Mouse (Mus musculus) neural tube, embryonic 12.5 days (tissue): ENCODE results near the gene Acoxl. TPM values are rescaled to one million over a fixed set of nuclear protein-coding genes. Genes with fewer than 3 reads are reported as not detected.

Experiments used
- ATAC-seq: fragments of 200-750 bp; cut with Nextera tagmentation; 2 replicates; pipeline ENCODE4 v1.8.0; 2017; ENCODE audit warnings: low read depth, mild to moderate bottlenecking, moderate TSS enrichment, moderate library complexity; ENCODE audit not compliant: low FRiP score
- H3K27ac ChIP-seq: fragments of 300-500 bp; sonication (generic); 2 replicates; pipeline ENCODE4 v1.5.1; 2016
- H3K27me3 ChIP-seq: fragments of 300-500 bp; sonication (generic); replicated peaks from 2 replicates; pipeline ENCODE4 v1.6.1; 2016; ENCODE audit warnings: mild to moderate bottlenecking
- H3K36me3 ChIP-seq: fragments of 300-500 bp; sonication (generic); 2 replicates; pipeline ENCODE4 v1.6.1; 2016; ENCODE audit warnings: mild to moderate bottlenecking
- H3K4me1 ChIP-seq: fragments of 300-500 bp; sonication (generic); 2 replicates; pipeline ENCODE4 v1.6.1; 2016
- H3K4me2 ChIP-seq: fragments of 300-500 bp; sonication (generic); replicated peaks from 2 replicates; pipeline ENCODE4 v1.6.1; 2016; ENCODE audit warnings: mild to moderate bottlenecking
- H3K4me3 ChIP-seq: fragments of 300-500 bp; sonication (generic); 2 replicates; pipeline ENCODE4 v1.5.1; 2016
- H3K9ac ChIP-seq: fragments of 300-500 bp; sonication (generic); 2 replicates; pipeline ENCODE4 v1.6.1; 2016; ENCODE audit warnings: mild to moderate bottlenecking
- H3K9me3 ChIP-seq: fragments of 300-500 bp; sonication (generic); 2 replicates; pipeline ENCODE4 v1.6.1; 2016; ENCODE audit warnings: mild to moderate bottlenecking
- WGBS: fragments of 180-500 bp; shearing (Covaris S2); methylation state at CpG from one replicate; pipeline ENCODE4 v1.1.7; 2016; 5-methylcytosine and 5-hydroxymethylcytosine counted together
- microRNA-seq: library from miRNA; unstranded; fragments of <30 nt; microRNA quantifications from one replicate; pipeline ENCODE4, GENCODE M21; 2017
- polyA plus RNA-seq: library from polyadenylated mRNA; unstranded; fragments of >200 nt; fragmentation: Nextera tagmentation; extraction: Ambion mirVana; gene quantifications from 2 replicates; pipeline ENCODE4 v1.2.1, GENCODE M21; 2016

Gene Acoxl
- polyA plus RNA-seq, 1 experiment from 2014 or later = not detected

GRCm38 (mm10) chr2:128169486-128169885 lies 330.8 kb downstream of the Acoxl start:
- no peaks in the 10 kb centered on the region for H3K27me3 ChIP-seq
- no peak overlapping the region for H3K9ac ChIP-seq
- H3K4me2 ChIP-seq = no peak overlapping the region
- 87% methylated on average over 5 of the region's 5 CpGs for WGBS
- no peak overlapping the region for H3K27ac ChIP-seq
- H3K4me3 ChIP-seq = no peak overlapping the region
- no peaks in the 10 kb centered on the region for H3K9me3 ChIP-seq
- no peaks in the 10 kb centered on the region for H3K36me3 ChIP-seq
- no peak for ATAC-seq
- H3K4me1 ChIP-seq = no peaks in the 10 kb centered on the region

GRCm38 (mm10) chr2:128169972-128170371 lies 331.3 kb downstream of the Acoxl start:
- H3K4me3 ChIP-seq = no peak overlapping the region
- no peaks in the 10 kb centered on the region for H3K4me1 ChIP-seq
- no peaks in the 10 kb centered on the region for H3K27me3 ChIP-seq
- no peak overlapping the region for H3K9ac ChIP-seq
- WGBS = 92% methylated on average over 11 of the region's 11 CpGs
- ATAC-seq = no peak
- H3K27ac ChIP-seq = no peak overlapping the region
- H3K36me3 ChIP-seq = no peaks in the 10 kb centered on the region
- no peak overlapping the region for H3K4me2 ChIP-seq
- no peaks in the 10 kb centered on the region for H3K9me3 ChIP-seq

GRCm38 (mm10) chr2:128170614-128171013 lies 331.9 kb downstream of the Acoxl start:
- Histone ChIP-seq H3K9me3 (no peaks in the 10 kb centered on the region), H3K36me3 (no peaks in the 10 kb centered on the region), H3K27ac (no peak overlapping the region), H3K9ac (no peak overlapping the region), H3K27me3 (no peaks in the 10 kb centered on the region), H3K4me1 (no peaks in the 10 kb centered on the region), H3K4me3 (no peak overlapping the region), H3K4me2 (no peak overlapping the region)
- 95% methylated on average over 3 of the region's 3 CpGs for WGBS
- ATAC-seq = no peak

GRCm38 (mm10) chr2:128172266-128172665 lies 333.6 kb downstream of the Acoxl start:
- ATAC-seq = no peak
- H3K27me3 ChIP-seq = no peaks in the 10 kb centered on the region

More at GRCm38 (mm10) chr2:128172266-128172665, 333.6 kb downstream of the Acoxl start:
- H3K27ac ChIP-seq = no peak overlapping the region
- WGBS = 94% methylated on average over 5 of the region's 5 CpGs
- H3K9ac ChIP-seq = no peak overlapping the region
- H3K4me3 ChIP-seq = no peak overlapping the region
- no peak overlapping the region for H3K4me2 ChIP-seq
- H3K36me3 ChIP-seq = no peaks in the 10 kb centered on the region
- no peaks in the 10 kb centered on the region for H3K9me3 ChIP-seq
- H3K4me1 ChIP-seq = peaks cover 10% of the 10 kb centered on the region

Small RNA genes lying within 50 kb of the gene (microRNA-seq; reads per million reads assigned to microRNA genes)
- not detected for gene Gm22411

Other genes starting within 250 kb of the Acoxl start
- 0.96 and 1.1 TPM in 2 replicates for gene Mal, start 182.2 kb upstream of the Acoxl start, polyA plus RNA-seq
- 1.0 and 1.1 TPM in 2 replicates for gene Mall, start 108.9 kb upstream of the Acoxl start, polyA plus RNA-seq
- 21.3 and 24.6 TPM in 2 replicates for gene Nphp1, start 50.0 kb upstream of the Acoxl start, polyA plus RNA-seq
- 26.6 and 26.7 TPM in 2 replicates for gene Mtln, start 46.4 kb upstream of the Acoxl start, polyA plus RNA-seq
- gene Bub1, start 7.0 kb upstream of the Acoxl start, polyA plus RNA-seq = 45.3 and 48.6 TPM in 2 replicates